ENCODE assay signal across 32 mouse cellular contexts in the genomic region with DNA sequence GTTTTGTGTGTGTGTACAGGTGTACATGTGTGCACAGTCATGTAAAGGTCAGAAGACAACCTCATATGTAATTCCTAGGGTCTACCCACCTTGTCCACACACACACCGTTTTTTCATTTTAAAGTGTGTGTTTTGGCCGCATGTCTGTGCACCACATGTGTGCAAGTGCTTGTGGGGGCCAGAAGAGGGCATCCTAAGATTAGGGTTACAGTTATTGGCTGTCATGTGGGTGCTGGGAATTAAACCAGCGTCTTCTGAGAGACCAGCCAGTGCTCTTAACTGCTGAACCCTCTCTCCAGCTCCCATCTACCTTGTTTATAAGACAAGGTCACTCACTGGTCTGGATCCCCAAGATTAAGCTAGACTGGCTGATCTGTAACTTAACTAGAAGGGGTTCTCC. TPM values are rescaled to one million over a fixed set of nuclear protein-coding genes. Genes with fewer than 3 reads are reported as not detected.
DNase-seq lines count a peak whose midpoint lies in the region; ATAC-seq and TF ChIP-seq lines count a peak whose summit lies in the region.
"Had no signal": no experiment of that assay in that cellular context is flagged by ENCODE, and none has a peak within 500 bp of the region (broad histone marks: within the 10 kb centered on the region; RNA-seq: fewer than 3 reads in every experiment).

No protein-coding gene starts in this region.

- H3K4me1 ChIP-seq in MEL (ENCODE audit: control insufficient read depth in 1 of 2, insufficient read depth in 2 of 2, low read length in 2 of 2): no peaks in the 10 kb centered on the region
- H3K4me1 ChIP-seq in intestine, postnatal 0 days (replicated peaks; ENCODE audit: control insufficient read depth, insufficient read depth, low read length): no peaks in the 10 kb centered on the region

- DNase-seq in ES-CJ7 (ENCODE audit: low read depth, low spot score): peak; percentile 73
- DNase-seq in MEL (ENCODE audit: low read depth, low spot score): no peak
- DNase-seq in R1 (ENCODE audit: low read depth, low spot score): peak; percentile 81
- peak; percentile 30 for DNase-seq in ZHBTc4 (ENCODE audit: low read depth, low spot score)
- DNase-seq in T-cell, adult 2 months (ENCODE audit: low spot score): no peak
- DNase-seq in cerebellum, adult 18-20 months: no peak
- no peak for DNase-seq in adrenal gland, postnatal 4 days (ENCODE audit: low spot score in 2 of 2)
- DNase-seq: adrenal gland, adult 2 months; adrenal gland, adult 8-10 months; adrenal gland, postnatal 10 days; adrenal gland, postnatal 14 days; adrenal gland, postnatal 25 days; adrenal gland, postnatal 36 days; B cell, adult 2 months; cerebellum, adult 11 months; cerebellum, adult 11-12 months; cerebellum, adult 2 months; cerebellum, adult 8-10 months; cerebellum, adult 9-10 months; cerebellum, adult 9-11 months; cerebellum, postnatal 10 days; cerebellum, postnatal 14 days had no signal

- H3K79me2 ChIP-seq in MEL (ENCODE audit: control insufficient read depth, insufficient read depth, low read length, poor library complexity): no peaks in the 10 kb centered on the region

- peak in 1 of 3 experiments; percentile 26; a peak in 2 of 6 replicates for TF ChIP-seq CTCF in MEL (IDR thresholded peaks at IDR 0.05 in 2 of 3, conservative IDR thresholded peaks at IDR 0.05 in 1 of 3; ENCODE audit: control insufficient read depth in 1 of 3, insufficient read depth in 1 of 3, low read depth in 2 of 3, low read length in 3 of 3, poor library complexity in 1 of 3, severe bottlenecking in 1 of 3)
- no peak for TF ChIP-seq CTCF in intestine, postnatal 0 days (IDR thresholded peaks at IDR 0.05; ENCODE audit: low read depth)

- H3K9ac ChIP-seq in MEL (ENCODE audit: control insufficient read depth, low read depth, low read length, poor library complexity, severe bottlenecking): no peak overlapping the region
- H3K9ac ChIP-seq in intestine, postnatal 0 days (ENCODE audit: low read depth, low read length): no peak overlapping the region

- no peaks in the 10 kb centered on the region for H3K27me3 ChIP-seq in MEL (ENCODE audit: control insufficient read depth in 1 of 2, insufficient read depth in 2 of 2, low read length in 2 of 2)
- peaks cover 3% of the 10 kb centered on the region; the same call in 1 of the 2 replicates for H3K27me3 ChIP-seq in intestine, postnatal 0 days (replicated peaks; ENCODE audit: control insufficient read depth, insufficient read depth, low read length)
- H3K27me3 ChIP-seq: Patski had no signal

- ATAC-seq in intestine, postnatal 0 days: no peak
- ATAC-seq: activated CD4-positive, CD25-positive, alpha-beta regulatory T cell, adult 4 months; CD4-positive, CD25-positive, alpha-beta regulatory T cell, adult 4 months; Patski had no signal

- no peak overlapping the region for H3K27ac ChIP-seq in MEL (ENCODE audit: control insufficient read depth, low read depth, low read length)
- no peak overlapping the region for H3K27ac ChIP-seq in intestine, postnatal 0 days (ENCODE audit: low read depth, low read length)

- no peaks in the 10 kb centered on the region for H3K36me3 ChIP-seq in MEL (ENCODE audit: control insufficient read depth in 1 of 2, insufficient read depth in 2 of 2, low read length in 2 of 2)
- H3K36me3 ChIP-seq in intestine, postnatal 0 days (ENCODE audit: control insufficient read depth, insufficient read depth): no peaks in the 10 kb centered on the region
- H3K36me3 ChIP-seq: G1E had no signal

- WGBS in intestine, postnatal 0 days: 87% methylated on average over 3 of the region's 3 CpGs

- TF ChIP-seq RAD21 in MEL (IDR thresholded peaks at IDR 0.05; ENCODE audit: low read depth, low read length): peak; percentile 11

- no peaks in the 10 kb centered on the region for H3K9me3 ChIP-seq in MEL (replicated peaks; ENCODE audit: insufficient read depth, low read length)
- no peaks in the 10 kb centered on the region for H3K9me3 ChIP-seq in intestine, postnatal 0 days (ENCODE audit: control insufficient read depth)
- H3K9me3 ChIP-seq: G1E had no signal

- TF ChIP-seq POLR2A in MEL (IDR thresholded peaks at IDR 0.05; ENCODE audit: control insufficient read depth in 1 of 2, insufficient read depth in 1 of 2, low read depth in 1 of 2, low read length in 2 of 2, poor library complexity in 1 of 2): no peak

- H3K4me2 ChIP-seq in intestine, postnatal 0 days (replicated peaks; ENCODE audit: low read depth): no peak overlapping the region

- no peak for TF ChIP-seq EP300 in MEL (IDR thresholded peaks at IDR 0.05; ENCODE audit: low read depth in 1 of 2, low read length in 2 of 2)

- H3K4me3 ChIP-seq in MEL (ENCODE audit: control insufficient read depth in 1 of 2, insufficient read depth in 1 of 2, low read depth in 2 of 2, low read length in 2 of 2): no peak overlapping the region
- H3K4me3 ChIP-seq in intestine, postnatal 0 days (ENCODE audit: low read depth, low read length): no peak overlapping the region

TF ChIP-seq in MEL, 35 proteins besides CTCF, POLR2A, EP300 and RAD21:
- no peak for TF ChIP-seq TCF12 (IDR thresholded peaks at IDR 0.05; ENCODE audit: low read depth, low read length)
- TF ChIP-seq NRF1 (IDR thresholded peaks at IDR 0.05; ENCODE audit: insufficient read depth, low read depth, low read length, poor library complexity, severe bottlenecking): no peak
- TF ChIP-seq USF2 (IDR thresholded peaks at IDR 0.05; ENCODE audit: borderline replicate concordance in 1 of 2, insufficient read depth in 1 of 2, low read depth in 1 of 2, low read length in 2 of 2): no peak
- TF ChIP-seq MAZ (IDR thresholded peaks at IDR 0.05; ENCODE audit: low read depth, low read length): no peak
- no peak for TF ChIP-seq CHD1 (IDR thresholded peaks at IDR 0.05; ENCODE audit: low read depth, low read length)
- TF ChIP-seq MXI1 (IDR thresholded peaks at IDR 0.05; ENCODE audit: low read depth, low read length): no peak

RNA-seq across cellular contexts. Expression of gene Crocc2, which starts 26.4 kb away (rescaled TPM):
- total RNA-seq in MEL (2012; rRNA removed): not detected in 2 replicates
- not detected for polyA plus RNA-seq in MEL (2012; ENCODE audit: insufficient read depth in 1 of 2, insufficient read length in 2 of 2, low read depth in 1 of 2, low replicate concordance in 2 of 2, missing spikeins in 1 of 2)
- 0.04 TPM in 1 of 2 replicates, not detected in the other for polyA plus RNA-seq in intestine, postnatal 0 days (2015; fragmentation: Nextera tagmentation; extraction: Ambion mirVana)
- under 1 TPM; 0.31 TPM for total RNA-seq in adrenal gland, postnatal 4 days (2021)
- total RNA-seq: adrenal gland, adult 2 months; CH12.LX had no signal
- polyA plus RNA-seq: activated CD4-positive, CD25-positive, alpha-beta regulatory T cell, adult 4 months; CD4-positive, CD25-positive, alpha-beta regulatory T cell, adult 4 months; G1E had no signal

RNA-seq across cellular contexts. Expression of gene 2310007B03Rik, which starts 34.2 kb away (rescaled TPM):
- not detected in 2 replicates for total RNA-seq in MEL (2012; rRNA removed)
- not detected for polyA plus RNA-seq in MEL (2012; ENCODE audit: insufficient read depth in 1 of 2, insufficient read length in 2 of 2, low read depth in 1 of 2, low replicate concordance in 2 of 2, missing spikeins in 1 of 2)
- 22.5 and 24.3 TPM in 2 replicates for polyA plus RNA-seq in intestine, postnatal 0 days (2015; fragmentation: Nextera tagmentation; extraction: Ambion mirVana)
- under 1 TPM in 1 of 2 experiments, not detected in 1; 0.42 TPM for total RNA-seq in adrenal gland, postnatal 4 days (2021)
- total RNA-seq: adrenal gland, adult 18-20 months; adrenal gland, adult 2 months; adrenal gland, adult 8-10 months; adrenal gland, postnatal 10 days; adrenal gland, postnatal 14 days; adrenal gland, postnatal 25 days; adrenal gland, postnatal 36 days had no signal
- polyA plus RNA-seq: activated CD4-positive, CD25-positive, alpha-beta regulatory T cell, adult 4 months; adrenal gland, adult 2 months; CD4-positive, CD25-positive, alpha-beta regulatory T cell, adult 4 months; cerebellum, adult 2 months; G1E; Patski had no signal

RNA-seq across cellular contexts. Expression of gene Sned1, which starts 40.7 kb away (rescaled TPM):
- 0.07 and 0.12 TPM in 2 replicates for total RNA-seq in MEL (2012; rRNA removed)
- under 1 TPM in 1 of 2 experiments, not detected in 1; 0.13 TPM for polyA plus RNA-seq in MEL (2012; ENCODE audit: insufficient read depth in 1 of 2, insufficient read length in 2 of 2, low read depth in 1 of 2, low replicate concordance in 2 of 2, missing spikeins in 1 of 2)
- 0.81 and 1.0 TPM in 2 replicates for polyA plus RNA-seq in intestine, postnatal 0 days (2015; fragmentation: Nextera tagmentation; extraction: Ambion mirVana)
- total RNA-seq in adrenal gland, postnatal 4 days (2021): 10 to 100 TPM; 27.0 to 28.8 TPM
- polyA plus RNA-seq: G1E had no signal

RNA-seq across cellular contexts. Expression of gene Agxt, which starts 59.9 kb away (rescaled TPM):
- not detected in 2 replicates for total RNA-seq in MEL (2012; rRNA removed)
- not detected for polyA plus RNA-seq in MEL (2012; ENCODE audit: insufficient read depth in 1 of 2, insufficient read length in 2 of 2, low read depth in 1 of 2, low replicate concordance in 2 of 2, missing spikeins in 1 of 2)
- 3.2 and 3.5 TPM in 2 replicates for polyA plus RNA-seq in intestine, postnatal 0 days (2015; fragmentation: Nextera tagmentation; extraction: Ambion mirVana)
- total RNA-seq in adrenal gland, postnatal 4 days (2021): 10 to 100 TPM in 1 of 2 experiments, under 1 TPM in 1; 0.70 to 18.8 TPM
- total RNA-seq: adrenal gland, adult 18-20 months; adrenal gland, postnatal 25 days; adrenal gland, postnatal 36 days; CH12.LX; ES-E14; G1E had no signal
- polyA plus RNA-seq: activated CD4-positive, CD25-positive, alpha-beta regulatory T cell, adult 4 months; brain, embryonic 14.5 days; C2C12; CD4-positive, CD25-positive, alpha-beta regulatory T cell, adult 4 months; cerebellum, adult 2 months; G1E; Patski had no signal

Comparison
In these comparisons a context has a peak if more than half of its experiments do, and no peak if none do; other contexts are left out.
1. DNase-seq: peak in ES-CJ7 (single experiment), R1 (single experiment) and ZHBTc4 (single experiment); none in MEL (single experiment), T-cell, adult 2 months (single experiment), cerebellum, adult 18-20 months (0 of 2) and adrenal gland, postnatal 4 days (0 of 2).
2. RNA of gene Sned1, which starts 40.7 kb away (total RNA-seq): 27.0 to 28.8 TPM in adrenal gland, postnatal 4 days; 0.07 to 0.12 TPM in MEL; every median in the first group is over 10 times any median in the second.